Mouse (Mus musculus): ENCODE measurements around the gene Ntn5. TPM values are rescaled to one million over a fixed set of nuclear protein-coding genes. Genes with fewer than 3 reads are reported as not detected.

Ntn5 gene
- polyA plus RNA-seq, 1 experiment from 2014 or later = 0.29 TPM

GRCm38 (mm10) chr7:45695098-45695497 is 11.3 kb downstream of the Ntn5 start:
- Histone ChIP-seq H3K27me3 (ENCODE audit: insufficient read depth, low read length) (peaks cover 18% of the 10 kb centered on the region), H3K4me2 (replicated peaks; ENCODE audit: low read depth, low read length) (no peak overlapping the region), H3K9ac (replicated peaks; ENCODE audit: low read length) (no peak overlapping the region), H3K27ac (ENCODE audit: low read length) (no peak overlapping the region), H3K4me1 (ENCODE audit: insufficient read depth, low read length) (peaks cover 8% of the 10 kb centered on the region), H3K4me3 (ENCODE audit: low read length) (no peak overlapping the region), H3K9me3 (ENCODE audit: low read length) (no peaks in the 10 kb centered on the region), H3K36me3 (ENCODE audit: insufficient read depth, low read length) (no peaks in the 10 kb centered on the region)
- WGBS = 11% methylated on average over 6 of the region's 6 CpGs
- ATAC-seq (ENCODE audit: low FRiP score, low TSS enrichment) = no peak

GRCm38 (mm10) chr7:45697894-45698293 is 14.1 kb downstream of the Ntn5 start:
- Histone ChIP-seq H3K9ac (replicated peaks; ENCODE audit: low read length) (no peak overlapping the region), H3K4me2 (replicated peaks; ENCODE audit: low read depth, low read length) (no peak overlapping the region), H3K4me3 (ENCODE audit: low read length) (no peak overlapping the region), H3K27ac (ENCODE audit: low read length) (no peak overlapping the region), H3K27me3 (ENCODE audit: insufficient read depth, low read length) (peaks cover 23% of the 10 kb centered on the region), H3K4me1 (ENCODE audit: insufficient read depth, low read length) (peaks cover 19% of the 10 kb centered on the region), H3K9me3 (ENCODE audit: low read length) (no peaks in the 10 kb centered on the region), H3K36me3 (ENCODE audit: insufficient read depth, low read length) (no peaks in the 10 kb centered on the region)
- 87% methylated on average over 7 of the region's 7 CpGs for WGBS
- no peak for ATAC-seq (ENCODE audit: low FRiP score, low TSS enrichment)

GRCm38 (mm10) chr7:45699523-45700141 is 15.8 kb downstream of the Ntn5 start, which contains the start of gene Car11:
Car11 (plus strand) TSS chr7:45699843.
- no peaks in the 10 kb centered on the region for H3K9me3 ChIP-seq (ENCODE audit: low read length)
- H3K9ac ChIP-seq (replicated peaks; ENCODE audit: low read length) = peak within 1 kb of the TSS; percentile 70
- H3K4me1 ChIP-seq (ENCODE audit: insufficient read depth, low read length) = peaks cover 28% of the 10 kb centered on the region
- H3K27me3 ChIP-seq (ENCODE audit: insufficient read depth, low read length) = peaks cover 23% of the 10 kb centered on the region
- no peaks in the 10 kb centered on the region for H3K36me3 ChIP-seq (ENCODE audit: insufficient read depth, low read length)
- no peak for ATAC-seq (ENCODE audit: low FRiP score, low TSS enrichment)
- H3K27ac ChIP-seq (ENCODE audit: low read length) = no peak within 1 kb of the TSS
- peak within 1 kb of the TSS; percentile 51 for H3K4me3 ChIP-seq (ENCODE audit: low read length)
- H3K4me2 ChIP-seq (replicated peaks; ENCODE audit: low read depth, low read length) = peak within 1 kb of the TSS; percentile 89
- WGBS = 2% methylated on average over 30 of the region's 36 CpGs

GRCm38 (mm10) chr7:45700301-45701015 is 16.6 kb downstream of the Ntn5 start:
- ATAC-seq (ENCODE audit: low FRiP score, low TSS enrichment) = peak; percentile 13; the same call in 1 of the 2 replicates
- H3K9me3 ChIP-seq (ENCODE audit: low read length) = no peaks in the 10 kb centered on the region
- WGBS = under 1% methylated on average over 20 of the region's 20 CpGs
- peak overlapping the region; percentile 89 for H3K4me2 ChIP-seq (replicated peaks; ENCODE audit: low read depth, low read length)
- H3K4me1 ChIP-seq (ENCODE audit: insufficient read depth, low read length) = peaks cover 29% of the 10 kb centered on the region
- H3K36me3 ChIP-seq (ENCODE audit: insufficient read depth, low read length) = no peaks in the 10 kb centered on the region
- peak overlapping the region; percentile 51 for H3K4me3 ChIP-seq (ENCODE audit: low read length)
- H3K27me3 ChIP-seq (ENCODE audit: insufficient read depth, low read length) = peaks cover 23% of the 10 kb centered on the region
- no peak overlapping the region for H3K27ac ChIP-seq (ENCODE audit: low read length)
- peak overlapping the region; percentile 70 for H3K9ac ChIP-seq (replicated peaks; ENCODE audit: low read length)

GRCm38 (mm10) chr7:45701072-45701471 is 17.2 kb downstream of the Ntn5 start:
- Histone ChIP-seq H3K9me3 (ENCODE audit: low read length) (no peaks in the 10 kb centered on the region), H3K27me3 (ENCODE audit: insufficient read depth, low read length) (peaks cover 23% of the 10 kb centered on the region), H3K9ac (replicated peaks; ENCODE audit: low read length) (peak overlapping the region; percentile 59), H3K4me3 (ENCODE audit: low read length) (peak overlapping the region; percentile 51), H3K27ac (ENCODE audit: low read length) (no peak overlapping the region), H3K4me1 (ENCODE audit: insufficient read depth, low read length) (peaks cover 35% of the 10 kb centered on the region), H3K4me2 (replicated peaks; ENCODE audit: low read depth, low read length) (peak overlapping the region; percentile 89), H3K36me3 (ENCODE audit: insufficient read depth, low read length) (no peaks in the 10 kb centered on the region)
- 26% methylated on average over 11 of the region's 11 CpGs for WGBS
- ATAC-seq (ENCODE audit: low FRiP score, low TSS enrichment) = no peak

GRCm38 (mm10) chr7:45701607-45702006 is 17.8 kb downstream of the Ntn5 start:
- H3K9me3 ChIP-seq (ENCODE audit: low read length) = no peaks in the 10 kb centered on the region
- ATAC-seq (ENCODE audit: low FRiP score, low TSS enrichment) = no peak
- peak overlapping the region; percentile 89; the same call in 1 of the 2 replicates for H3K4me2 ChIP-seq (replicated peaks; ENCODE audit: low read depth, low read length)
- no peak overlapping the region for H3K9ac ChIP-seq (replicated peaks; ENCODE audit: low read length)
- peaks cover 23% of the 10 kb centered on the region for H3K27me3 ChIP-seq (ENCODE audit: insufficient read depth, low read length)
- 83% methylated on average over 11 of the region's 11 CpGs for WGBS
- H3K4me3 ChIP-seq (ENCODE audit: low read length) = no peak overlapping the region
- no peaks in the 10 kb centered on the region for H3K36me3 ChIP-seq (ENCODE audit: insufficient read depth, low read length)
- H3K27ac ChIP-seq (ENCODE audit: low read length) = no peak overlapping the region
- peaks cover 39% of the 10 kb centered on the region for H3K4me1 ChIP-seq (ENCODE audit: insufficient read depth, low read length)

- Histone ChIP-seq H3K36me3 (ENCODE audit: insufficient read depth, low read length) (no peaks in the 10 kb centered on the region), H3K9me3 (ENCODE audit: low read length) (no peaks in the 10 kb centered on the region), H3K9ac (replicated peaks; ENCODE audit: low read length) (no peak overlapping the region), H3K27me3 (ENCODE audit: insufficient read depth, low read length) (peaks cover 23% of the 10 kb centered on the region), H3K4me2 (replicated peaks; ENCODE audit: low read depth, low read length) (no peak overlapping the region), H3K4me1 (ENCODE audit: insufficient read depth, low read length) (peaks cover 45% of the 10 kb centered on the region), H3K4me3 (ENCODE audit: low read length) (no peak overlapping the region), H3K27ac (ENCODE audit: low read length) (no peak overlapping the region)
- 87% methylated on average over 11 of the region's 11 CpGs for WGBS
- ATAC-seq (ENCODE audit: low FRiP score, low TSS enrichment) = no peak
Observed at GRCm38 (mm10) chr7:45702316-45702715, 18.5 kb downstream of the Ntn5 start.

- Histone ChIP-seq H3K27ac (ENCODE audit: low read length) (no peak overlapping the region), H3K27me3 (ENCODE audit: insufficient read depth, low read length) (peaks cover 23% of the 10 kb centered on the region), H3K36me3 (ENCODE audit: insufficient read depth, low read length) (no peaks in the 10 kb centered on the region), H3K4me3 (ENCODE audit: low read length) (no peak overlapping the region), H3K4me1 (ENCODE audit: insufficient read depth, low read length) (peaks cover 50% of the 10 kb centered on the region), H3K4me2 (replicated peaks; ENCODE audit: low read depth, low read length) (peak overlapping the region; percentile 94; the same call in 1 of the 2 replicates), H3K9ac (replicated peaks; ENCODE audit: low read length) (peak overlapping the region; percentile 74; the same call in 1 of the 2 replicates), H3K9me3 (ENCODE audit: low read length) (no peaks in the 10 kb centered on the region)
- WGBS = 90% methylated on average over 17 of the region's 17 CpGs
- ATAC-seq (ENCODE audit: low FRiP score, low TSS enrichment) = no peak
Observed at GRCm38 (mm10) chr7:45702809-45703520, 19.1 kb downstream of the Ntn5 start.

- WGBS = 43% methylated on average over 12 of the region's 12 CpGs
- ATAC-seq (ENCODE audit: low FRiP score, low TSS enrichment) = no peak; the same call in 1 of the 2 replicates
- peak overlapping the region; percentile 94 for H3K4me2 ChIP-seq (replicated peaks; ENCODE audit: low read depth, low read length)
- peak overlapping the region; percentile 74 for H3K9ac ChIP-seq (replicated peaks; ENCODE audit: low read length)
- no peaks in the 10 kb centered on the region for H3K9me3 ChIP-seq (ENCODE audit: low read length)
- H3K27me3 ChIP-seq (ENCODE audit: insufficient read depth, low read length) = peaks cover 20% of the 10 kb centered on the region
- H3K4me1 ChIP-seq (ENCODE audit: insufficient read depth, low read length) = peaks cover 57% of the 10 kb centered on the region
- H3K27ac ChIP-seq (ENCODE audit: low read length) = peak overlapping the region; percentile 86
- H3K4me3 ChIP-seq (ENCODE audit: low read length) = peak overlapping the region; percentile 71
- no peaks in the 10 kb centered on the region for H3K36me3 ChIP-seq (ENCODE audit: insufficient read depth, low read length)
Observed at GRCm38 (mm10) chr7:45703521-45704033, 19.8 kb downstream of the Ntn5 start.

Data from kidney, embryonic 16.5 days (tissue).